Mouse (Mus musculus) left cerebral cortex, postnatal 10 days (tissue): ENCODE data around the gene Hspa2. TPM values are rescaled to one million over a fixed set of nuclear protein-coding genes. Genes with fewer than 3 reads are reported as not detected.

ENCODE experiments used
- DNase-seq, 2 experiments: peaks; one replicate each; pipeline ENCODE4 v3.0.0; 2021 to 2022; ENCODE audit warnings: low spot score in 2 of 2, mixed read lengths in 1 of 2; ENCODE audit errors: extremely low spot score in 1 of 2
- intact Hi-C: fragments of 180-260 bp; cut with DNase I; formaldehyde crosslinking; loops from one replicate; pipeline ENCODE4 v1.15.1; 2025
- total RNA-seq, 2 experiments: library from RNA; stranded (reverse); gene quantifications; 2 replicates each; pipeline ENCODE4 v1.2.3; 2021

Gene Hspa2
- total RNA-seq, 2 experiments from 2014 or later = 31.8 to 40.4 TPM

GRCm38 (mm10) chr12:76374911-76375310 lies 29.1 kb upstream of the Hspa2 start:
- intact Hi-C loops = loop anchor here (10.0 kb wide), 1 partner anchor 100 kb away; no protein-coding TSS in a partner anchor
- no peak for DNase-seq

GRCm38 (mm10) chr12:76375506-76375905 lies 28.5 kb upstream of the Hspa2 start:
- no peak for DNase-seq
- intact Hi-C loops = loop anchor here (10.0 kb wide), 1 partner anchor 99 kb away; no protein-coding TSS in a partner anchor

GRCm38 (mm10) chr12:76376649-76377048 lies 27.3 kb upstream of the Hspa2 start:
- intact Hi-C loops = loop anchor here (10.0 kb wide), 1 partner anchor 98 kb away; no protein-coding TSS in a partner anchor
- no peak for DNase-seq

GRCm38 (mm10) chr12:76377059-76377458 lies 26.9 kb upstream of the Hspa2 start:
- intact Hi-C loops = loop anchor here (10.0 kb wide), 1 partner anchor 98 kb away; no protein-coding TSS in a partner anchor
- DNase-seq = no peak

GRCm38 (mm10) chr12:76377726-76378125 lies 26.2 kb upstream of the Hspa2 start:
- no peak for DNase-seq
- intact Hi-C loops = loop anchor here (10.0 kb wide), 1 partner anchor 97 kb away; no protein-coding TSS in a partner anchor

- no peak for DNase-seq
- intact Hi-C loops = loop anchor here (10.0 kb wide), 1 partner anchor 96 kb away; no protein-coding TSS in a partner anchor
These were observed 25.4 kb upstream of the Hspa2 start for GRCm38 (mm10) chr12:76378556-76378955.

GRCm38 (mm10) chr12:76380151-76380550 lies 23.8 kb upstream of the Hspa2 start:
- intact Hi-C loops = no loop called here
- no peak for DNase-seq

GRCm38 (mm10) chr12:76385342-76385741 lies 18.6 kb upstream of the Hspa2 start:
- DNase-seq = no peak
- intact Hi-C loops = no loop called here

- intact Hi-C loops = no loop called here
- no peak for DNase-seq
These were observed 15.2 kb upstream of the Hspa2 start for GRCm38 (mm10) chr12:76388794-76389193.

GRCm38 (mm10) chr12:76391595-76392271 lies 12.2 kb upstream of the Hspa2 start:
- intact Hi-C loops = no loop called here
- DNase-seq = no peak

GRCm38 (mm10) chr12:76392979-76393378 lies 11.0 kb upstream of the Hspa2 start:
- no peak for DNase-seq

GRCm38 (mm10) chr12:76397281-76397680 lies 6.7 kb upstream of the Hspa2 start:
- intact Hi-C loops = no loop called here
- DNase-seq = no peak

More at GRCm38 (mm10) chr12:76392979-76393378, 11.0 kb upstream of the Hspa2 start:
- intact Hi-C loops = no loop called here

- intact Hi-C loops = no loop called here
- no peak for DNase-seq
These were observed 2.3 kb upstream of the Hspa2 start for GRCm38 (mm10) chr12:76401674-76402073.

- no peak for DNase-seq
- intact Hi-C loops = no loop called here
These were observed 738 bp upstream of the Hspa2 start for GRCm38 (mm10) chr12:76402991-76403885.

- intact Hi-C loops = loop anchor here (5.0 kb wide), 1 partner anchor 67 kb away; no protein-coding TSS in a partner anchor
- peak in 1 of 2 experiments; percentile 48 for DNase-seq
These were observed 833 bp downstream of the Hspa2 start for GRCm38 (mm10) chr12:76404836-76405182.

GRCm38 (mm10) chr12:76405183-76405970 lies 1.4 kb downstream of the Hspa2 start:
- DNase-seq = peak; percentile 22 to 51
- intact Hi-C loops = loop anchor here (5.0 kb wide), 1 partner anchor 67 kb away; no protein-coding TSS in a partner anchor

- no peak for DNase-seq
- intact Hi-C loops = loop anchor here (5.0 kb wide), 1 partner anchor 66 kb away; no protein-coding TSS in a partner anchor
These were observed 2.0 kb downstream of the Hspa2 start for GRCm38 (mm10) chr12:76405971-76406370.

GRCm38 (mm10) chr12:76407184-76407583 lies 3.2 kb downstream of the Hspa2 start:
- intact Hi-C loops = loop anchor here (5.0 kb wide), 1 partner anchor 65 kb away; no protein-coding TSS in a partner anchor
- no peak for DNase-seq

- DNase-seq = no peak
- intact Hi-C loops = loop anchor here (5.0 kb wide), 1 partner anchor 63 kb away; no protein-coding TSS in a partner anchor
These were observed 5.2 kb downstream of the Hspa2 start for GRCm38 (mm10) chr12:76409166-76409565.
